Mouse (Mus musculus) heart, embryonic 15.5 days (tissue): Measurements from ENCODE around the gene Ugt1a7c. TPM values are rescaled to one million over a fixed set of nuclear protein-coding genes. Genes with fewer than 3 reads are reported as not detected.

ENCODE experiments used
- ATAC-seq: fragments of 200-750 bp; cut with Nextera tagmentation; replicated peaks from 2 replicates; pipeline ENCODE4 v1.8.0; 2017; ENCODE audit warnings: low read depth, moderate TSS enrichment; ENCODE audit not compliant: insufficient number of reproducible peaks, insufficient read depth, low FRiP score
- H3K27ac ChIP-seq: fragments of 300-500 bp; sonication (generic); 2 replicates; pipeline ENCODE4 v1.5.1; 2015; ENCODE audit warnings: mild to moderate bottlenecking, inconsistent platforms
- H3K27me3 ChIP-seq: fragments of 300-500 bp; sonication (generic); 2 replicates; pipeline ENCODE4 v1.6.1; 2015; ENCODE audit warnings: inconsistent platforms
- H3K36me3 ChIP-seq: fragments of 300-500 bp; sonication (generic); 2 replicates; pipeline ENCODE4 v1.6.1; 2015; ENCODE audit warnings: mild to moderate bottlenecking, inconsistent platforms
- H3K4me1 ChIP-seq: fragments of 300-500 bp; sonication (generic); replicated peaks from 2 replicates; pipeline ENCODE4 v1.6.1; 2015; ENCODE audit warnings: inconsistent platforms
- H3K4me2 ChIP-seq: fragments of 300-500 bp; sonication (generic); 2 replicates; pipeline ENCODE4 v1.6.1; 2015; ENCODE audit warnings: inconsistent platforms, mild to moderate bottlenecking, moderate library complexity
- H3K4me3 ChIP-seq: fragments of 300-500 bp; sonication (generic); 2 replicates; pipeline ENCODE4 v1.5.1; 2015; ENCODE audit warnings: mild to moderate bottlenecking, inconsistent platforms
- H3K9ac ChIP-seq: fragments of 300-500 bp; sonication (generic); 2 replicates; pipeline ENCODE4 v1.6.1; 2015; ENCODE audit warnings: mild to moderate bottlenecking, inconsistent platforms
- H3K9me3 ChIP-seq: fragments of 300-500 bp; sonication (generic); replicated peaks from 2 replicates; pipeline ENCODE4 v1.6.1; 2016; ENCODE audit warnings: inconsistent platforms
- WGBS: fragments of 180-500 bp; shearing (Covaris S2); methylation state at CpG from one replicate; pipeline ENCODE4 v1.1.7; 2015; ENCODE audit warnings: mixed read lengths; 5-methylcytosine and 5-hydroxymethylcytosine counted together
- polyA plus RNA-seq: library from polyadenylated mRNA; unstranded; fragments of >200 nt; fragmentation: Nextera tagmentation; extraction: Ambion mirVana; gene quantifications from 2 replicates; pipeline ENCODE4 v1.2.1, GENCODE M21; 2015

The Ugt1a7c gene
- polyA plus RNA-seq, 1 experiment from 2014 or later, result 1.1 TPM

- Histone ChIP-seq H3K36me3 (no peaks in the 10 kb centered on the region), H3K4me1 (no peaks in the 10 kb centered on the region), H3K27me3 (no peaks in the 10 kb centered on the region), H3K27ac (no peak within 1 kb of the TSS), H3K4me2 (no peak within 1 kb of the TSS), H3K9ac (no peak within 1 kb of the TSS), H3K9me3 (peaks cover 48% of the 10 kb centered on the region), H3K4me3 (no peak within 1 kb of the TSS)
- 46% methylated on average over 5 of the region's 5 CpGs for WGBS
- ATAC-seq, result no peak
Measured at GRCm38 (mm10) chr1:88226670-88227379, 132.0 kb downstream of the Ugt1a7c start, which contains the start of gene Mroh2a. Gene Mroh2a (plus strand): TSS chr1:88226986.

GRCm38 (mm10) chr1:88227482-88227881, 132.6 kb downstream of the Ugt1a7c start:
- no peaks in the 10 kb centered on the region for H3K4me1 ChIP-seq
- no peaks in the 10 kb centered on the region for H3K36me3 ChIP-seq
- no peak overlapping the region for H3K9ac ChIP-seq
- H3K9me3 ChIP-seq, result peaks cover 49% of the 10 kb centered on the region
- H3K27ac ChIP-seq, result no peak overlapping the region
- 52% methylated on average over 2 of the region's 2 CpGs for WGBS
- no peak for ATAC-seq
- H3K4me3 ChIP-seq, result no peak overlapping the region
- no peaks in the 10 kb centered on the region for H3K27me3 ChIP-seq
- no peak overlapping the region for H3K4me2 ChIP-seq

- Histone ChIP-seq H3K27me3 (no peaks in the 10 kb centered on the region), H3K36me3 (no peaks in the 10 kb centered on the region), H3K9ac (no peak overlapping the region), H3K4me1 (no peaks in the 10 kb centered on the region), H3K4me2 (no peak overlapping the region), H3K27ac (no peak overlapping the region), H3K4me3 (no peak overlapping the region), H3K9me3 (peaks cover 55% of the 10 kb centered on the region)
- no peak for ATAC-seq
- 66% methylated on average over 7 of the region's 7 CpGs for WGBS
Measured at GRCm38 (mm10) chr1:88228121-88228520, 133.3 kb downstream of the Ugt1a7c start.

GRCm38 (mm10) chr1:88229566-88229965, 134.7 kb downstream of the Ugt1a7c start:
- H3K9me3 ChIP-seq, result peaks cover 66% of the 10 kb centered on the region
- 68% methylated on average over 3 of the region's 3 CpGs for WGBS
- H3K4me3 ChIP-seq, result no peak overlapping the region
- H3K27ac ChIP-seq, result no peak overlapping the region
- H3K9ac ChIP-seq, result no peak overlapping the region
- no peaks in the 10 kb centered on the region for H3K4me1 ChIP-seq
- H3K4me2 ChIP-seq, result no peak overlapping the region
- H3K27me3 ChIP-seq, result no peaks in the 10 kb centered on the region
- ATAC-seq, result no peak
- no peaks in the 10 kb centered on the region for H3K36me3 ChIP-seq

- Histone ChIP-seq H3K4me3 (no peak overlapping the region), H3K27ac (no peak overlapping the region), H3K9me3 (peaks cover 69% of the 10 kb centered on the region), H3K27me3 (no peaks in the 10 kb centered on the region), H3K4me2 (no peak overlapping the region), H3K36me3 (no peaks in the 10 kb centered on the region), H3K4me1 (no peaks in the 10 kb centered on the region), H3K9ac (no peak overlapping the region)
- WGBS, result 75% methylated on average over 5 of the region's 5 CpGs
- no peak for ATAC-seq
Measured at GRCm38 (mm10) chr1:88229986-88230385, 135.1 kb downstream of the Ugt1a7c start.

GRCm38 (mm10) chr1:88230421-88230820, 135.6 kb downstream of the Ugt1a7c start:
- 69% methylated on average over 7 of the region's 7 CpGs for WGBS

GRCm38 (mm10) chr1:88230981-88231802, 136.3 kb downstream of the Ugt1a7c start:
- Histone ChIP-seq H3K9ac (no peak overlapping the region), H3K36me3 (no peaks in the 10 kb centered on the region), H3K27ac (no peak overlapping the region), H3K27me3 (no peaks in the 10 kb centered on the region), H3K4me3 (no peak overlapping the region), H3K9me3 (peaks cover 66% of the 10 kb centered on the region), H3K4me1 (no peaks in the 10 kb centered on the region), H3K4me2 (no peak overlapping the region)
- 66% methylated on average over 6 of the region's 6 CpGs for WGBS
- ATAC-seq, result no peak

More at GRCm38 (mm10) chr1:88230421-88230820, 135.6 kb downstream of the Ugt1a7c start:
- no peak overlapping the region for H3K9ac ChIP-seq
- H3K27me3 ChIP-seq, result no peaks in the 10 kb centered on the region
- peaks cover 72% of the 10 kb centered on the region for H3K9me3 ChIP-seq
- H3K4me3 ChIP-seq, result no peak overlapping the region
- H3K4me1 ChIP-seq, result no peaks in the 10 kb centered on the region
- H3K27ac ChIP-seq, result no peak overlapping the region
- ATAC-seq, result no peak
- no peak overlapping the region for H3K4me2 ChIP-seq
- H3K36me3 ChIP-seq, result no peaks in the 10 kb centered on the region

GRCm38 (mm10) chr1:88231803-88232499, 137.1 kb downstream of the Ugt1a7c start:
- H3K4me3 ChIP-seq, result no peak overlapping the region
- no peak overlapping the region for H3K9ac ChIP-seq
- WGBS, result 57% methylated on average over 7 of the region's 7 CpGs
- H3K4me1 ChIP-seq, result no peaks in the 10 kb centered on the region
- no peaks in the 10 kb centered on the region for H3K27me3 ChIP-seq
- no peak overlapping the region for H3K4me2 ChIP-seq
- no peak overlapping the region for H3K27ac ChIP-seq
- ATAC-seq, result no peak
- peaks cover 62% of the 10 kb centered on the region for H3K9me3 ChIP-seq
- no peaks in the 10 kb centered on the region for H3K36me3 ChIP-seq

GRCm38 (mm10) chr1:88232664-88233380, 138.0 kb downstream of the Ugt1a7c start:
- peaks cover 61% of the 10 kb centered on the region for H3K9me3 ChIP-seq
- H3K9ac ChIP-seq, result no peak overlapping the region
- H3K4me3 ChIP-seq, result no peak overlapping the region
- H3K36me3 ChIP-seq, result no peaks in the 10 kb centered on the region
- ATAC-seq, result no peak
- H3K27me3 ChIP-seq, result no peaks in the 10 kb centered on the region
- no peak overlapping the region for H3K27ac ChIP-seq
- WGBS, result 48% methylated on average over 3 of the region's 3 CpGs
- no peak overlapping the region for H3K4me2 ChIP-seq
- H3K4me1 ChIP-seq, result no peaks in the 10 kb centered on the region

- ATAC-seq, result no peak
- Histone ChIP-seq H3K36me3 (no peaks in the 10 kb centered on the region), H3K9ac (no peak overlapping the region), H3K4me1 (no peaks in the 10 kb centered on the region), H3K27ac (no peak overlapping the region), H3K9me3 (peaks cover 64% of the 10 kb centered on the region), H3K27me3 (no peaks in the 10 kb centered on the region), H3K4me3 (no peak overlapping the region), H3K4me2 (no peak overlapping the region)
- 60% methylated on average over 14 of the region's 14 CpGs for WGBS
Measured at GRCm38 (mm10) chr1:88233421-88234247, 138.8 kb downstream of the Ugt1a7c start.
